Comparison of ENCODE assay signal across 27 mouse cellular contexts in the genomic region with DNA sequence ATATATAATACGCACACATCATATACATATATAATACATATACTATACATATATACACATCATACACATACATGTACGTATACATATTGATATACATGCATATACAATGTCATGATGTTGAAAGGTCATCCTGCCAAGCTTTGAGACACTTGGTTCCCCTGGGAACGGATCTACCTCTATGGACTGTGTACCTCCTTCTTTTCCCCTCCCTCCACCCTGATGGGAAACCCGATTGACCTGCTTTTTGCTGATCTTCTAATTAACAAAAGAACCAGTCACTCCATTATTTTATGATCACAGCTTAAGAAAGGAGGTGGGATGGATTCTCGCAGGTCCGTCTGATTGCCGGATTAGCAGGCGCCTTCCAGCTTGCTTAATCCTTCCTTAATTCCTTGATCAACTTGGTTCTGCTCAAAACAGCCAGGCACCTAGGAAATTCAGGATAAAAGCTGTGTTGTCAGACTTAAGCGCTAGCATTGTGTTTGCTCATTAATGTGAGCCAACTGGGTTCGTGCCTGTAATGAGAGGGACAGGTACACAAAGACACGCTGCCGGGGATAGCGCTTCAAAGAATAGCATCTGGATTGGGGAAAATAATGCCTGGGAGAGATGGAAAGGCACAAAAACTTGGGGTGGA.
A peak's percentile ranks its signal among the peaks of the same experiment; 100 is the strongest.
DNase-seq lines count a peak whose midpoint lies in the region; ATAC-seq lines count a peak whose summit lies in the region.
"Had no signal": no experiment of that assay in that cellular context is flagged by ENCODE, and none has a peak within 500 bp of the region (broad histone marks: within the 10 kb centered on the region; RNA-seq: fewer than 3 reads in every experiment).

No protein-coding gene starts in this region.

- no peak overlapping the region for H3K4me3 ChIP-seq in forebrain, embryonic 10.5 days
- H3K4me3 ChIP-seq in forebrain, embryonic 15.5 days = no peak overlapping the region
- H3K4me3 ChIP-seq in forebrain, embryonic 11.5 days (ENCODE audit: low read depth, low read length) = no peak overlapping the region
- no peak overlapping the region for H3K4me3 ChIP-seq in forebrain, embryonic 16.5 days (replicated peaks; ENCODE audit: low read length)
- H3K4me3 ChIP-seq: embryonic facial prominence, embryonic 12.5 days; heart, embryonic 10.5 days; hindbrain, embryonic 12.5 days; intestine, embryonic 15.5 days; liver, embryonic 12.5 days; megakaryocyte, embryonic 14.5 days had no signal

- H3K4me2 ChIP-seq in forebrain, embryonic 15.5 days (replicated peaks) = no peak overlapping the region
- no peak overlapping the region for H3K4me2 ChIP-seq in forebrain, embryonic 11.5 days (ENCODE audit: low read depth, low read length, severe bottlenecking)
- no peak overlapping the region for H3K4me2 ChIP-seq in forebrain, embryonic 16.5 days (ENCODE audit: low read length)
- H3K4me2 ChIP-seq: embryonic facial prominence, embryonic 12.5 days; hindbrain, embryonic 12.5 days; intestine, embryonic 15.5 days; liver, embryonic 12.5 days had no signal

- no peak for ATAC-seq in forebrain, embryonic 15.5 days (replicated peaks)
- peak; percentile 73 for ATAC-seq in forebrain, embryonic 11.5 days (replicated peaks; ENCODE audit: low FRiP score)
- ATAC-seq in forebrain, embryonic 16.5 days = peak; percentile 28; the same call in 1 of the 2 replicates
- ATAC-seq: hindbrain, postnatal 0 days; intestine, embryonic 15.5 days; liver, embryonic 12.5 days; liver, postnatal 0 days; Patski had no signal

- peak; percentile 54 for DNase-seq in forebrain, embryonic 10.5 days (ENCODE audit: extremely low spot score, low spot score)
- DNase-seq in forebrain, embryonic 11.5 days (ENCODE audit: low spot score) = peak; percentile 64
- peak; percentile 62 for DNase-seq in retina, postnatal 1 day
- no peak for DNase-seq in kidney, postnatal 10 days
- DNase-seq in c-Kit-positive CD71-positive TER-119-positive erythroid progenitor cells, embryonic 14.5 days (ENCODE audit: low spot score) = no peak
- DNase-seq: adrenal gland, postnatal 14 days; cerebellum, adult 18-20 months; cerebellum, postnatal 14 days; gastrocnemius, postnatal 14 days; heart, postnatal 36 days; kidney, adult 2 months; kidney, postnatal 4 days; layer of hippocampus, postnatal 36 days; left cerebral cortex, postnatal 4 days; liver, postnatal 0 days; lung, postnatal 4 days; right cerebral cortex, postnatal 14 days had no signal

- H3K4me1 ChIP-seq in forebrain, embryonic 10.5 days = peaks cover 28% of the 10 kb centered on the region
- H3K4me1 ChIP-seq in forebrain, embryonic 15.5 days = 0 out of 2 replicates have a peak, but pooled peaks cover 4% of the 10 kb centered on the region
- no peaks in the 10 kb centered on the region for H3K4me1 ChIP-seq in forebrain, embryonic 11.5 days (replicated peaks; ENCODE audit: control insufficient read depth, insufficient read depth, low read length)
- 0 out of 2 replicates have a peak, but pooled peaks cover 2% of the 10 kb centered on the region for H3K4me1 ChIP-seq in forebrain, embryonic 16.5 days (replicated peaks; ENCODE audit: control insufficient read depth, insufficient read depth, low read length)
- H3K4me1 ChIP-seq: embryonic facial prominence, embryonic 12.5 days; heart, embryonic 10.5 days; intestine, embryonic 15.5 days; liver, embryonic 12.5 days; megakaryocyte, embryonic 14.5 days had no signal

- H3K27me3 ChIP-seq in forebrain, embryonic 10.5 days (ENCODE audit: poor library complexity, severe bottlenecking) = no peaks in the 10 kb centered on the region
- H3K27me3 ChIP-seq in forebrain, embryonic 15.5 days = no peaks in the 10 kb centered on the region
- no peaks in the 10 kb centered on the region for H3K27me3 ChIP-seq in forebrain, embryonic 11.5 days (ENCODE audit: control insufficient read depth, insufficient read depth, low read length)
- H3K27me3 ChIP-seq in forebrain, embryonic 16.5 days (replicated peaks; ENCODE audit: control insufficient read depth, insufficient read depth, low read length) = no peaks in the 10 kb centered on the region
- H3K27me3 ChIP-seq: embryonic facial prominence, embryonic 12.5 days; hindbrain, embryonic 12.5 days; intestine, embryonic 15.5 days; liver, embryonic 12.5 days; megakaryocyte, embryonic 14.5 days; Patski had no signal

- peak overlapping the region; percentile 73; the same call in 1 of the 2 replicates for H3K27ac ChIP-seq in forebrain, embryonic 10.5 days
- no peak overlapping the region for H3K27ac ChIP-seq in forebrain, embryonic 15.5 days (replicated peaks)
- H3K27ac ChIP-seq in forebrain, embryonic 11.5 days (ENCODE audit: low read depth, low read length) = 0 out of 2 replicates have a peak overlapping the region, but pooled peaks have one; percentile 53
- no peak overlapping the region for H3K27ac ChIP-seq in forebrain, embryonic 16.5 days (ENCODE audit: low read length)
- H3K27ac ChIP-seq: embryonic facial prominence, embryonic 12.5 days; heart, embryonic 10.5 days; hindbrain, embryonic 12.5 days; hindbrain, postnatal 0 days; intestine, embryonic 15.5 days; liver, embryonic 12.5 days had no signal

- no peak overlapping the region for H3K9ac ChIP-seq in forebrain, embryonic 15.5 days (replicated peaks)
- no peak overlapping the region for H3K9ac ChIP-seq in forebrain, embryonic 11.5 days (ENCODE audit: low read length)
- no peak overlapping the region for H3K9ac ChIP-seq in forebrain, embryonic 16.5 days (replicated peaks; ENCODE audit: low read depth, low read length)
- H3K9ac ChIP-seq: embryonic facial prominence, embryonic 12.5 days; hindbrain, embryonic 12.5 days; intestine, embryonic 15.5 days; liver, embryonic 12.5 days; liver, postnatal 0 days had no signal

- 35% methylated on average over 13 of the region's 13 CpGs for WGBS in forebrain, embryonic 10.5 days
- 15% methylated on average over 13 of the region's 13 CpGs for WGBS in forebrain, embryonic 15.5 days
- 25% methylated on average over 13 of the region's 13 CpGs for WGBS in forebrain, embryonic 11.5 days
- WGBS in forebrain, embryonic 16.5 days = 18% methylated on average over 13 of the region's 13 CpGs

- peaks cover 11% of the 10 kb centered on the region; the same call in 1 of the 2 replicates for H3K9me3 ChIP-seq in forebrain, embryonic 10.5 days
- no peaks in the 10 kb centered on the region for H3K9me3 ChIP-seq in forebrain, embryonic 15.5 days
- peaks cover 3% of the 10 kb centered on the region; the same call in 1 of the 2 replicates for H3K9me3 ChIP-seq in forebrain, embryonic 11.5 days (ENCODE audit: control insufficient read depth, low read length)
- H3K9me3 ChIP-seq in forebrain, embryonic 16.5 days (ENCODE audit: control insufficient read depth, low read length) = no peaks in the 10 kb centered on the region
- H3K9me3 ChIP-seq: embryonic facial prominence, embryonic 12.5 days; heart, embryonic 10.5 days; intestine, embryonic 15.5 days; liver, embryonic 12.5 days had no signal

- no peaks in the 10 kb centered on the region for H3K36me3 ChIP-seq in forebrain, embryonic 10.5 days (replicated peaks)
- H3K36me3 ChIP-seq in forebrain, embryonic 15.5 days = no peaks in the 10 kb centered on the region
- H3K36me3 ChIP-seq in forebrain, embryonic 11.5 days (ENCODE audit: control insufficient read depth, insufficient read depth, low read length) = no peaks in the 10 kb centered on the region
- no peaks in the 10 kb centered on the region for H3K36me3 ChIP-seq in forebrain, embryonic 16.5 days (ENCODE audit: control insufficient read depth, insufficient read depth)
- H3K36me3 ChIP-seq: embryonic facial prominence, embryonic 12.5 days; heart, embryonic 10.5 days; hindbrain, embryonic 12.5 days; intestine, embryonic 15.5 days; liver, embryonic 12.5 days had no signal

Comparison
In these comparisons a context has a peak if more than half of its experiments do, and no peak if none do; other contexts are left out.
1. H3K27ac ChIP-seq: peak in forebrain, embryonic 10.5 days (single experiment) and forebrain, embryonic 11.5 days (single experiment); none in forebrain, embryonic 15.5 days (single experiment) and forebrain, embryonic 16.5 days (single experiment).
2. DNase-seq: peak in forebrain, embryonic 10.5 days (single experiment), forebrain, embryonic 11.5 days (single experiment) and retina, postnatal 1 day (single experiment); none in kidney, postnatal 10 days (single experiment) and c-Kit-positive CD71-positive TER-119-positive erythroid progenitor cells, embryonic 14.5 days (single experiment).